Mouse (Mus musculus): ENCODE measurements at regions not wholly inside any gene's neighbourhood (a gene's known extent, or its start where the extent isn't known, plus 50 kb on each side); places are given as distances from the start of the nearest gene placed in this dataset.

DNA sequence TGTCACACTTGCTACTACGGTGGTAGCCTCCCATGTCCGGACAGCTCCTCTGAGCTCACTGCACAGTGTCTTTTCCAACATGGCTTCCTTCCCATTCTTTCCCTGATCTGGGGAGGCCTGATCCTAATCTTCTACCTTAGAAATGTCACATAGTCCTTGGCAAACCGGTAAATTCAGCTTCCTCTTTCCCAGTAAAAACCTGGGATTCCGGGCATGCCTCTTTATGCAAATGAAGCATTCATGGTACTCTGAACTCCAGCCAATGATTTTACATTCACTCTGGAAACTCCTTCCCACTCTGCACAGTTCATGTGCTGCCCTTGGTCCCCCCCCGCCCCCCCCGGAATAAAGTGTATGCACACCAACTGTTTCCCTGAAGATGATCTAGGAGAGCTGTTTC lies 134.6 kb upstream of the Zfp217 start:
- no peak for TF ChIP-seq POLR2A (IDR thresholded peaks at IDR 0.05; ENCODE audit: borderline replicate concordance, extremely low read depth, low read depth, low read length)
- TF ChIP-seq CTCF (IDR thresholded peaks at IDR 0.05; ENCODE audit: insufficient read depth, low read length): no peak
